Mouse (Mus musculus) intestine, postnatal 0 days (tissue): ENCODE data around the gene Teddm1a. TPM values are rescaled to one million over a fixed set of nuclear protein-coding genes. Genes with fewer than 3 reads are reported as not detected.
"Not testable (repeated sequence)": the region's sequence is repeated elsewhere in the genome, so short reads cannot be mapped to it uniquely, and the experiment has no call there.

Experiments used
- ATAC-seq: fragments of 200-750 bp; cut with Nextera tagmentation; 2 replicates; pipeline ENCODE4 v1.8.0; 2017; ENCODE audit warnings: mild to moderate bottlenecking, moderate TSS enrichment, moderate library complexity
- H3K27ac ChIP-seq: fragments of 300-500 bp; sonication (generic); 2 replicates; pipeline ENCODE4 v1.5.1; 2014; ENCODE audit warnings: mild to moderate bottlenecking, low read depth, low read length, moderate library complexity
- H3K27me3 ChIP-seq: fragments of 300-500 bp; sonication (generic); replicated peaks from 2 replicates; pipeline ENCODE4 v1.6.1; 2014; ENCODE audit warnings: low read length, mixed read lengths; ENCODE audit not compliant: control insufficient read depth, insufficient read depth
- H3K36me3 ChIP-seq: fragments of 300-500 bp; sonication (generic); 2 replicates; pipeline ENCODE4 v1.6.1; 2014; ENCODE audit warnings: mild to moderate bottlenecking, moderate library complexity; ENCODE audit not compliant: control insufficient read depth, insufficient read depth
- H3K4me1 ChIP-seq: fragments of 300-500 bp; sonication (generic); replicated peaks from 2 replicates; pipeline ENCODE4 v1.6.1; 2014; ENCODE audit warnings: antibody characterized with exemption, low read length, mixed read lengths; ENCODE audit not compliant: control insufficient read depth, insufficient read depth
- H3K4me2 ChIP-seq: fragments of 300-500 bp; sonication (generic); replicated peaks from 2 replicates; pipeline ENCODE4 v1.6.1; 2014; ENCODE audit warnings: low read depth, mild to moderate bottlenecking, moderate library complexity
- H3K4me3 ChIP-seq: fragments of 300-500 bp; sonication (generic); 2 replicates; pipeline ENCODE4 v1.5.1; 2014; ENCODE audit warnings: low read depth, low read length
- H3K9ac ChIP-seq: fragments of 300-500 bp; sonication (generic); 2 replicates; pipeline ENCODE4 v1.6.1; 2014; ENCODE audit warnings: mild to moderate bottlenecking, low read depth, low read length
- H3K9me3 ChIP-seq: fragments of 300-500 bp; sonication (generic); 2 replicates; pipeline ENCODE4 v1.6.1; 2016; ENCODE audit warnings: mixed run types; ENCODE audit not compliant: control insufficient read depth
- CTCF ChIP-seq: sonication (generic); IDR thresholded peaks from 2 replicates; pipeline ENCODE4 v1.5.1; 2016; ENCODE audit warnings: low read depth, mild to moderate bottlenecking, control low read depth, antibody characterized with exemption, moderate library complexity
- WGBS: fragments of 180-500 bp; shearing (Covaris S2); extraction: QIAGEN DNeasy Blood & Tissue Kit; methylation state at CpG from one replicate; pipeline ENCODE4 v1.1.7; 2014; 5-methylcytosine and 5-hydroxymethylcytosine counted together
- polyA plus RNA-seq: library from polyadenylated mRNA; unstranded; fragments of >200 nt; fragmentation: Nextera tagmentation; extraction: Ambion mirVana; gene quantifications from 2 replicates; pipeline ENCODE4 v1.2.1, GENCODE M21; 2015

The Teddm1a gene
- polyA plus RNA-seq, 1 experiment from 2014 or later: not detected

- no peak within 1 kb of the TSS for H3K27ac ChIP-seq
- H3K27me3 ChIP-seq: no peaks in the 10 kb centered on the region
- ATAC-seq: no peak
- WGBS: 80% methylated on average over 6 of the region's 6 CpGs
- no peak within 1 kb of the TSS for H3K4me2 ChIP-seq
- H3K9me3 ChIP-seq: no peaks in the 10 kb centered on the region
- H3K4me3 ChIP-seq: no peak within 1 kb of the TSS
- no peaks in the 10 kb centered on the region for H3K36me3 ChIP-seq
- no peak for TF ChIP-seq CTCF
- H3K4me1 ChIP-seq: no peaks in the 10 kb centered on the region
- H3K9ac ChIP-seq: no peak within 1 kb of the TSS
Observed at GRCm38 (mm10) chr1:153874045-153874444, 17.5 kb upstream of the Teddm1a start, which contains the start of gene Teddm1b. Gene Teddm1b (plus strand): TSS chr1:153874345.

- not testable (repeated sequence) for H3K9me3 ChIP-seq, H3K4me3 ChIP-seq, H3K4me1 ChIP-seq, ATAC-seq, H3K27ac ChIP-seq, H3K9ac ChIP-seq, H3K27me3 ChIP-seq, H3K36me3 ChIP-seq, H3K4me2 ChIP-seq
- WGBS: 95% methylated on average over 17 of the region's 17 CpGs
Observed at GRCm38 (mm10) chr1:153880391-153880790, 11.2 kb upstream of the Teddm1a start.

GRCm38 (mm10) chr1:153886024-153886633 lies 5.4 kb upstream of the Teddm1a start:
- Histone ChIP-seq H3K9me3 (no peaks in the 10 kb centered on the region), H3K9ac (no peak overlapping the region), H3K36me3 (no peaks in the 10 kb centered on the region), H3K27me3 (no peaks in the 10 kb centered on the region), H3K4me2 (no peak overlapping the region), H3K4me3 (no peak overlapping the region), H3K4me1 (no peaks in the 10 kb centered on the region), H3K27ac (no peak overlapping the region)
- WGBS: 44% methylated on average over 17 of the region's 17 CpGs
- no peak for ATAC-seq
- TF ChIP-seq CTCF: no peak

GRCm38 (mm10) chr1:153890121-153890520 lies 1.4 kb upstream of the Teddm1a start:
- H3K4me2 ChIP-seq: no peak overlapping the region
- WGBS: 91% methylated on average over 10 of the region's 10 CpGs
- H3K27me3 ChIP-seq: no peaks in the 10 kb centered on the region
- H3K27ac ChIP-seq: no peak overlapping the region
- ATAC-seq: no peak
- H3K36me3 ChIP-seq: no peaks in the 10 kb centered on the region
- no peak overlapping the region for H3K4me3 ChIP-seq
- H3K4me1 ChIP-seq: no peaks in the 10 kb centered on the region
- H3K9me3 ChIP-seq: no peaks in the 10 kb centered on the region
- no peak for TF ChIP-seq CTCF
- no peak overlapping the region for H3K9ac ChIP-seq

GRCm38 (mm10) chr1:153893746-153894145 lies 2.2 kb downstream of the Teddm1a start:
- Histone ChIP-seq H3K27ac (no peak overlapping the region), H3K27me3 (no peaks in the 10 kb centered on the region), H3K4me1 (no peaks in the 10 kb centered on the region), H3K4me3 (no peak overlapping the region), H3K9ac (no peak overlapping the region), H3K4me2 (no peak overlapping the region), H3K36me3 (no peaks in the 10 kb centered on the region), H3K9me3 (no peaks in the 10 kb centered on the region)
- WGBS: 64% methylated on average over 2 of the region's 2 CpGs
- ATAC-seq: no peak
- no peak for TF ChIP-seq CTCF

- Histone ChIP-seq H3K36me3 (no peaks in the 10 kb centered on the region), H3K4me3 (no peak overlapping the region), H3K27ac (no peak overlapping the region), H3K9ac (no peak overlapping the region), H3K9me3 (no peaks in the 10 kb centered on the region), H3K4me2 (no peak overlapping the region), H3K4me1 (no peaks in the 10 kb centered on the region), H3K27me3 (no peaks in the 10 kb centered on the region)
- TF ChIP-seq CTCF: no peak
- no peak for ATAC-seq
- 55% methylated on average over 8 of the region's 8 CpGs for WGBS
Observed at GRCm38 (mm10) chr1:153894201-153894893, 2.8 kb downstream of the Teddm1a start.
